Mouse (Mus musculus) spleen, postnatal 4 days (tissue): ENCODE measurements around the gene Dync1i2.

Experiments used
- DNase-seq, 2 experiments: peaks; one replicate each; pipeline ENCODE4 v3.0.0; 2022; ENCODE audit warnings: low spot score in 2 of 2

The Dync1i2 gene

DNA sequence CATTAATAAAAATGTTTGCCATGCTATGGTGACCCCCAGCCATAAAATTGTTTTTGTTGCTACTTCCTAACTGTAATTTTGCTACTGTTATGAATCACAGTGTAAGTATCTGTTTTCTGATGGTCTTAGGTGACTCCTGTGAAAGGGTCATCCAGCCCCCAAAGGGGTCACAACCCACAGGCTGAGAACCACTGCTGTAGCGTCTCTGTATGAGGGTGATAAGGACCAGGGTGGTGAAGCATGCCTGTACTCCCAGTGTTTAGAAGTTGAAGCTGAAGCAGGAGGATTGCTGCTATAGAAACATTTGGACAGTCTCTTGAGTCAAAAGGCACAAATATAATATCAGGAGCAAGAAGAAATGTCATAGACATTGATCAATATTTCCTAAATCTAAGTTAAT is 57.8 kb downstream of the Dync1i2 start:
- no peak for DNase-seq

GRCm38 (mm10) chr2:71270085-71270484 is 58.6 kb downstream of the Dync1i2 start:
- no peak for DNase-seq

DNA sequence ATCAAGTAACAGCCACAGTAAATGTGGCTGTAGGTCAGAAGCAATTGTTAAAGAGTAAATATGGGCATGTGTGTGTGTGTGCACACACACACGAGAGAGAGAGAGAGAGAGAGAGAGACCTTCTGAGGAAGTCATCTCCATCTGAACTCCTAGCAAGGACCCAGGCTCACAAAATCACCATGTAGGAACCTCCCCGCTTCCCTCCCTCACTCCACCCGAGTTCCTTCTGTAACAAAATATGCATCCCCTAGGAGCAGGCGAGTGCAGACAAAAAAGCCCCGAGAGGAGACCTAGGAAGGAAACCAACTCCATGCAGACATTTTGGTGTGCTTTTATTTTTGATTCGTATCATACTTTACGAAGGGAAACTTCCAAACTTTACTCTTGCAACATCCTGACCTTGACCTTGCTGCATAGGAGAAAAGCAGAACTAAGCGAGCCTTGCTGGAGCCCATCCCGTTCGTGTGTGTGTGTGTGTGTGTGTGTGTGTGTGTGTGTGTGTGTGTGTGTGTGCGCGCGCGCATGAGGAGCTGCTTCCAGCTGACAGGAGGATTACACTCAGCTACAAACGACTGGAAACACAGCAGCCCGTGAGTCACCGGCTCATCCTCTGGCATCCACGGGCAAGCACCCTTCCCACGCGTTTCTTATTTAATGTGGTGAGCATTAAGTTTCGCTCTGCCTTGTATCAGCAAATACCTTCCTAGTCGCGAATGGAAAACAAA is 62.6 kb downstream of the Dync1i2 start:
- peak; percentile 37 to 67 for DNase-seq

DNA sequence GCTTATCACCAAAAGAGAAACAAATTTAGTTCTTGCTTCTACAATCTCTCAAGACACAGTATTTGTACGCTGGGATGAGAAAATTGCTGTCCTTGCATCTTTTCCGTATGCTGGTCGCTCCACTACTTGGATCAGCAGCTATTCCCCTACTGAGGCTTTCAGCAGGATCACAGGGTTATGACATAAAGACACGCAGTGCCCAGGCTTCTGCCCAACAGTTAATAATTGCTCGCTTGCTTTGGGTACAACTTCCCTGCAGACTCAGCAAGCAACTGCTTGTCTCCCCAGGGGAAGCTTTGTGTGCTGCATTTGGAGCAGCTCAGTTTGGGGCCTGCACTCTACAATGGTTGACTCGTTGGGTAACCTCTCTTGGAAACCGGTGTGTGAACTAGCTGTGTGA is 64.2 kb downstream of the Dync1i2 start:
- DNase-seq, result no peak

DNA sequence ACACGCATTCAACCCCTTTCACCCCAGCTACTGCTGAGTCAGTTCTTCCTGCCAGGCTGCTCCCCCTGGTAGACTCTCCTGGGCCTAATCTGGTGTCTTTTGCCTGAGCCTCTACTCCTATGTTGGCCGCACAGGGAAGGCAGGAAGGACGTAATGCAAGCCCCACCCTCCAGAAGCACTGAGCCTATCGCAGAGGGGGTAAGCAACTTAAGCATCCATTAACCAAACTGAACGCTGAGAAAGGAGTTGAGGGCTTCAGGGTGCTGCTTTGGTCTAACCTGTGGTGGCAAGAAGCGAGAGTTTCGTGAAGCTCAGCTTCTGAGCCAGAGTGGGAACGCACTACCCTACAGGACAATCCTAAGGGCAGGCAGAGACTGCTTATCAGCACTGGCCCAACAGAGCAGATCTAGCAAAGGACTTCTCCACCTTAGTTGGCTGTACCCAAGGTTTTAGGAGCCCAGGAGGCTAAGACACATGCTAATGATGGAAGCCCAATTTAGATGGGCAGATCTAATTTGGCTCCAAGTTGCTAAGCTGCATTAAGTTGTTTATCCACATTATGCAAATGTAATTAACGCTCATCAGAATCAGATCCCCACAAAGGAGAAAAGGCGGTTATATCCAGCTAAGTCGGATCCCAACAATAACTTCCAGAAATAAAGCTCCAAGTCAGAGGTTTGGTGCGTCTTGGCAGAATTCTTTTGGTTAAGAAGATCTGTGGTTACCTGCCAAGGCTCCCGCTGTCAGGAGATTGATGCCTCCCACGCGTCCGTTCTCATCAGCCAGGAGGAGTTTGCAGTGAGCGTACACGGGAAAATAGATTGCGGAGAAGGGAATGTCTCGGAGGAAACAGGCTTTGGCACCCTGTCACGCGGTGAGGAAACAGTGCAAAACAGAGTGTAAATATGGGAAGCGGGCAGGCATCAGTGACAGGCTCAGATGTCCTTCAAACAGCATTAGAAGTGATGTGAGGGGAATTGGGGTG is 67.6 kb downstream of the Dync1i2 start:
- DNase-seq, result no peak

DNA sequence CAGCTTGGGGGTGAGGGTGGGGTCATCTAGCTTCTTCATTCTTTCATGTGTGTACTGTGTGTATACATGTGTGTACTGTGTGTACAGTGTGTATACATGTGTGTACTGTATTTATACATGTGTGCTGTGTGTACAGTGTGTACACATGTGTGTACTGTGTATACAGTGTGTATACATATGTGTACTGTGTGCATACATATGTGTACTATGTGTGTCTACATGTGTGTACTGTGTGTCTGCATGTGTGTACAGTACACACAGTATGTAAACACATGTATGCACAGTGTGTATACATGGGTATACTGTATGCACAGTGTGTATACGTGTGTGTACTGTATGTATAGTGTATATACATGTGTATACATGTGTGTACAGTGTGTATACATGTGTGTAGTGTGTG is 70.5 kb downstream of the Dync1i2 start:
- DNase-seq, result no peak

- no peak for DNase-seq
These were observed 78.7 kb downstream of the Dync1i2 start for GRCm38 (mm10) chr2:71290107-71290775.

GRCm38 (mm10) chr2:71291566-71291965 is 80.1 kb downstream of the Dync1i2 start:
- DNase-seq, result no peak

GRCm38 (mm10) chr2:71293983-71294382 is 82.5 kb downstream of the Dync1i2 start:
- no peak for DNase-seq

GRCm38 (mm10) chr2:71294489-71294888 is 83.0 kb downstream of the Dync1i2 start:
- DNase-seq, result no peak

- DNase-seq, result no peak
These were observed 84.3 kb downstream of the Dync1i2 start for GRCm38 (mm10) chr2:71295844-71296243.

GRCm38 (mm10) chr2:71297501-71297900 is 86.0 kb downstream of the Dync1i2 start:
- DNase-seq, result no peak

GRCm38 (mm10) chr2:71298729-71299128 is 87.2 kb downstream of the Dync1i2 start:
- DNase-seq, result no peak

DNA sequence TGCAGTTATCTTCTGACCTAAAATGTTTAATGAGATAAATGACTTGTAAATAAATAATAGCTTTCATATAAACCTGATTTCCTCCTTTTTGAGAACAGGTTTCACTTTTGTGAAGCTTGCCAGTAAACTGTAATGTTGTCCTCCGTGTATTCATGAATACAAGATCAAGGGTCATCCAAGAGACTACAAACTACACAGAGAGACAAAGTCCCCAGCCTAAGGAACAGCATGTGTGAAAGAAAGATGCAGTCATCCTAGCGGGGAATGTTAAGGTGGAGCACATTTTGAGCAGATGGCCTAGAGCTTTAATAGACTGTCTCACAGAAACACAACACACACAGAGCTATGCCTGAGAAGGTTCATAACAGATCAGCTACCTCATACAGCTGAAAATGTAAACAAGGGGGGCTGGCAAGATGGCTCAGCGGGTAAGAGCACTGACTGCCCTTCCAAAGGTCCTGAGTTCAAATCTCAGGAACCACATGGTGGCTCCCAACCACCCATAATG is 90.7 kb downstream of the Dync1i2 start:
- no peak for DNase-seq

DNA sequence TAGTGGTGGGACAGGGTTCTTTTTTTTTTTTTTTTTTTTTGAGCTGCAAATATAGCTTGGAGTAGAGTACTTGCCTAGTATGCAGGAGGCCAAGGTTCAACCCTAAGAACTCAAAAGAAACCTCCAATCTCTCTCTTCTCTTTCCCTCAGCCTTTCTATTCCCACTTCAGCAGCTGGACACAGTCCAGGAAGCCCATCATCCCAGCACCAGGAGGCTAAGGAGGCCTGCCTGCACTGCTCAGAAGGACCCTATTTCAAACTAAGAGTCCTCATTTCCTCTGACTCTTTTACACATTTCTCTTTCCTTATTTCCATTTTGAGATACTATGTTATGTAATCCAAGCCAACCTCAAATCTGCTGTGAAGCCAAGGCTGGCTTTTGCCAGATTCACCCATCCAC is 91.7 kb downstream of the Dync1i2 start:
- DNase-seq, result no peak

- no peak for DNase-seq
These were observed 93.3 kb downstream of the Dync1i2 start for GRCm38 (mm10) chr2:71304821-71305220.

- DNase-seq, result no peak
These were observed 94.9 kb downstream of the Dync1i2 start for GRCm38 (mm10) chr2:71306357-71306756.

GRCm38 (mm10) chr2:71309726-71310125 is 98.2 kb downstream of the Dync1i2 start:
- DNase-seq, result no peak

- DNase-seq, result no peak
These were observed 100.6 kb downstream of the Dync1i2 start for GRCm38 (mm10) chr2:71312067-71312466.
